Mouse (Mus musculus) MEL (cell line): ENCODE measurements around the gene Sf3b4. TPM values are rescaled to one million over a fixed set of nuclear protein-coding genes. Genes with fewer than 3 reads are reported as not detected.
A peak's percentile ranks its signal among the peaks of the same experiment; 100 is the strongest.

ENCODE experiments used
- DNase-seq: peaks from one replicate; pipeline ENCODE4 v3.0.0; 2011; ENCODE audit warnings: low read depth, low spot score
- H3K27ac ChIP-seq: 2 replicates; pipeline ENCODE4 v1.5.1; 2012; ENCODE audit warnings: low read depth, mild to moderate bottlenecking, control low read depth, low read length, moderate library complexity; ENCODE audit not compliant: control insufficient read depth
- H3K27me3 ChIP-seq, 2 experiments: fragments of 150-350 bp in 1 of 2; sonication (generic) in 1 of 2; 2 replicates each; pipeline ENCODE4 v1.6.1; 2012; ENCODE audit warnings: low read length in 2 of 2, mild to moderate bottlenecking in 2 of 2, improper control_type of control experiment in 1 of 2, moderate library complexity in 1 of 2; ENCODE audit not compliant: insufficient read depth in 2 of 2, control insufficient read depth in 1 of 2
- H3K36me3 ChIP-seq, 2 experiments: 2 replicates each; pipeline ENCODE4 v1.6.1; 2012 to 2014; ENCODE audit warnings: low read length in 2 of 2, improper control_type of control experiment in 1 of 2, inconsistent platforms in 1 of 2, mild to moderate bottlenecking in 1 of 2; ENCODE audit not compliant: insufficient read depth in 2 of 2, control insufficient read depth in 1 of 2
- H3K4me1 ChIP-seq, 2 experiments: fragments of 150-350 bp in 1 of 2; sonication (generic) in 1 of 2; 2 replicates each; pipeline ENCODE4 v1.6.1; 2012; ENCODE audit warnings: low read length in 2 of 2, improper control_type of control experiment in 1 of 2, mild to moderate bottlenecking in 1 of 2; ENCODE audit not compliant: insufficient read depth in 2 of 2, control insufficient read depth in 1 of 2
- H3K4me3 ChIP-seq, 2 experiments: fragments of 150-350 bp in 1 of 2; sonication (generic) in 1 of 2; 2 replicates each; pipeline ENCODE4 v1.5.1; 2012; ENCODE audit warnings: low read depth in 2 of 2, low read length in 2 of 2, mild to moderate bottlenecking in 2 of 2, moderate library complexity in 2 of 2, control low read depth in 1 of 2, improper control_type of control experiment in 1 of 2; ENCODE audit not compliant: control insufficient read depth in 1 of 2, insufficient read depth in 1 of 2
- H3K79me2 ChIP-seq: 2 replicates; pipeline ENCODE4 v1.6.1; 2012; ENCODE audit warnings: mild to moderate bottlenecking, low read length, moderate library complexity; ENCODE audit not compliant: control insufficient read depth, poor library complexity, insufficient read depth
- H3K9ac ChIP-seq: 2 replicates; pipeline ENCODE4 v1.6.1; 2012; ENCODE audit warnings: low read depth, mild to moderate bottlenecking, control low read depth, low read length, moderate library complexity; ENCODE audit not compliant: control insufficient read depth, poor library complexity, severe bottlenecking
- H3K9me3 ChIP-seq: fragments of 150-350 bp; sonication (generic); replicated peaks from 2 replicates; pipeline ENCODE4 v1.6.1; 2012; ENCODE audit warnings: mild to moderate bottlenecking, low read length, improper control_type of control experiment, moderate library complexity; ENCODE audit not compliant: insufficient read depth
- BHLHE40 ChIP-seq: IDR thresholded peaks from 2 replicates; pipeline ENCODE4 v1.6.1; 2012; ENCODE audit warnings: low read depth, mild to moderate bottlenecking, inconsistent platforms, low read length, improper control_type of control experiment, borderline replicate concordance
- CHD1 ChIP-seq: IDR thresholded peaks from 2 replicates; pipeline ENCODE4 v1.6.1; 2012; ENCODE audit warnings: low read depth, mild to moderate bottlenecking, inconsistent platforms, low read length, improper control_type of control experiment
- CHD2 ChIP-seq: IDR thresholded peaks from 2 replicates; pipeline ENCODE4 v1.6.1; 2011; ENCODE audit warnings: low read length, improper control_type of control experiment
- CTCF ChIP-seq, 3 experiments: IDR thresholded peaks in 2 of 3; conservative IDR thresholded peaks in 1 of 3; 2 replicates each; pipeline ENCODE4 v1.5.1; 2011 to 2012; ENCODE audit warnings: low read length in 3 of 3, low read depth in 2 of 3, mild to moderate bottlenecking in 2 of 3, improper control_type of control experiment in 1 of 3, inconsistent platforms in 1 of 3, mixed read lengths in 1 of 3, moderate library complexity in 1 of 3; ENCODE audit not compliant: control insufficient read depth in 1 of 3, insufficient read depth in 1 of 3, poor library complexity in 1 of 3, severe bottlenecking in 1 of 3
- E2F4 ChIP-seq: IDR thresholded peaks from 2 replicates; pipeline ENCODE4 v1.6.1; 2011; ENCODE audit warnings: low read depth, low read length, improper control_type of control experiment, borderline replicate concordance
- ELF1 ChIP-seq: IDR thresholded peaks from 2 replicates; pipeline ENCODE4 v1.6.1; 2014; ENCODE audit warnings: low read depth, mild to moderate bottlenecking, inconsistent platforms, low read length, improper control_type of control experiment, moderate library complexity
- EP300 ChIP-seq, 2 experiments: IDR thresholded peaks; 2 replicates each; pipeline ENCODE4 v1.6.1; 2011; ENCODE audit warnings: improper control_type of control experiment in 2 of 2, low read length in 2 of 2, low read depth in 1 of 2, mild to moderate bottlenecking in 1 of 2
- GATA1 ChIP-seq: IDR thresholded peaks from 2 replicates; pipeline ENCODE4 v1.6.1; 2011; ENCODE audit warnings: low read depth, low read length, improper control_type of control experiment
- HCFC1 ChIP-seq: IDR thresholded peaks from 2 replicates; pipeline ENCODE4 v1.6.1; 2012; ENCODE audit warnings: low read depth, mild to moderate bottlenecking, inconsistent platforms, low read length, improper control_type of control experiment, moderate library complexity
- JUND ChIP-seq: IDR thresholded peaks from 2 replicates; pipeline ENCODE4 v1.6.1; 2011; ENCODE audit warnings: low read depth, mild to moderate bottlenecking, improper control_type of control experiment, low read length
- KAT2A ChIP-seq: conservative IDR thresholded peaks from 2 replicates; pipeline ENCODE4 v1.6.1; 2012; ENCODE audit warnings: low read depth, low read length, improper control_type of control experiment, inconsistent platforms
- MAFK ChIP-seq: IDR thresholded peaks from 2 replicates; pipeline ENCODE4 v1.6.1; 2011; ENCODE audit warnings: low read depth, mild to moderate bottlenecking, low read length, improper control_type of control experiment, borderline replicate concordance
- MAZ ChIP-seq: IDR thresholded peaks from 2 replicates; pipeline ENCODE4 v1.6.1; 2012; ENCODE audit warnings: low read depth, mild to moderate bottlenecking, inconsistent platforms, low read length, improper control_type of control experiment
- MEF2A ChIP-seq: IDR thresholded peaks from 2 replicates; pipeline ENCODE4 v1.6.1; 2014; ENCODE audit warnings: low read depth, mild to moderate bottlenecking, inconsistent platforms, low read length, improper control_type of control experiment; ENCODE audit not compliant: poor library complexity, insufficient replicate concordance, severe bottlenecking; ENCODE audit errors: extremely low read depth
- MXI1 ChIP-seq: IDR thresholded peaks from 2 replicates; pipeline ENCODE4 v1.6.1; 2011; ENCODE audit warnings: mild to moderate bottlenecking, low read depth, low read length, improper control_type of control experiment
- MYB ChIP-seq: IDR thresholded peaks from 2 replicates; pipeline ENCODE4 v1.6.1; 2011; ENCODE audit warnings: mild to moderate bottlenecking, low read depth, low read length, improper control_type of control experiment
- MYC ChIP-seq: IDR thresholded peaks from 2 replicates; pipeline ENCODE4 v1.6.1; 2011; ENCODE audit warnings: low read depth, mild to moderate bottlenecking, low read length, improper control_type of control experiment, moderate library complexity
- NELFE ChIP-seq: IDR thresholded peaks from 2 replicates; pipeline ENCODE4 v1.6.1; 2011; ENCODE audit warnings: low read depth, low read length, improper control_type of control experiment
- NRF1 ChIP-seq: IDR thresholded peaks from 2 replicates; pipeline ENCODE4 v1.6.1; 2014; ENCODE audit warnings: low read depth, mild to moderate bottlenecking, inconsistent platforms, low read length, improper control_type of control experiment, moderate library complexity; ENCODE audit not compliant: poor library complexity, insufficient read depth, severe bottlenecking
- POLR2A ChIP-seq, 2 experiments: IDR thresholded peaks; 2 replicates each; pipeline ENCODE4 v1.6.1; 2011 to 2012; ENCODE audit warnings: low read length in 2 of 2, mild to moderate bottlenecking in 2 of 2, control low read depth in 1 of 2, improper control_type of control experiment in 1 of 2, low read depth in 1 of 2, moderate library complexity in 1 of 2; ENCODE audit not compliant: control insufficient read depth in 1 of 2, insufficient read depth in 1 of 2, poor library complexity in 1 of 2
- POLR2AphosphoS2 ChIP-seq: IDR thresholded peaks from 2 replicates; pipeline ENCODE4 v1.6.1; 2011; ENCODE audit warnings: low read length, improper control_type of control experiment
- POLR2AphosphoS5 ChIP-seq: IDR thresholded peaks from 2 replicates; pipeline ENCODE4 v1.6.1; 2012; ENCODE audit warnings: low read depth, borderline replicate concordance, mild to moderate bottlenecking, inconsistent platforms, low read length, moderate library complexity, mixed read lengths
- RAD21 ChIP-seq: IDR thresholded peaks from 2 replicates; pipeline ENCODE4 v1.6.1; 2011; ENCODE audit warnings: mild to moderate bottlenecking, low read depth, low read length, improper control_type of control experiment
- RCOR1 ChIP-seq: IDR thresholded peaks from 2 replicates; pipeline ENCODE4 v1.6.1; 2012; ENCODE audit warnings: low read depth, mild to moderate bottlenecking, inconsistent platforms, low read length, improper control_type of control experiment
- SIN3A ChIP-seq: IDR thresholded peaks from 2 replicates; pipeline ENCODE4 v1.6.1; 2012; ENCODE audit warnings: low read length, improper control_type of control experiment, inconsistent platforms
- SMC3 ChIP-seq: IDR thresholded peaks from 2 replicates; pipeline ENCODE4 v1.6.1; 2011; ENCODE audit warnings: low read depth, low read length, improper control_type of control experiment
- TAL1 ChIP-seq: IDR thresholded peaks from 2 replicates; pipeline ENCODE4 v1.6.1; 2012; ENCODE audit warnings: mild to moderate bottlenecking, inconsistent platforms, low read length, moderate library complexity, mixed read lengths
- TBP ChIP-seq: IDR thresholded peaks from 2 replicates; pipeline ENCODE4 v1.8.0; 2011; ENCODE audit warnings: low read depth, low read length, improper control_type of control experiment
- UBTF ChIP-seq: IDR thresholded peaks from 2 replicates; pipeline ENCODE4 v1.6.1; 2012; ENCODE audit warnings: low read depth, mild to moderate bottlenecking, inconsistent platforms, low read length, improper control_type of control experiment, moderate library complexity, borderline replicate concordance; ENCODE audit not compliant: insufficient read depth
- USF1 ChIP-seq: IDR thresholded peaks from 2 replicates; pipeline ENCODE4 v1.6.1; 2014; ENCODE audit warnings: low read depth, mild to moderate bottlenecking, inconsistent platforms, low read length, improper control_type of control experiment, moderate library complexity
- USF2 ChIP-seq, 2 experiments: IDR thresholded peaks; 2 replicates each; pipeline ENCODE4 v1.6.1; 2011 to 2012; ENCODE audit warnings: improper control_type of control experiment in 2 of 2, low read length in 2 of 2, borderline replicate concordance in 1 of 2, inconsistent platforms in 1 of 2, low read depth in 1 of 2, mild to moderate bottlenecking in 1 of 2; ENCODE audit not compliant: insufficient read depth in 1 of 2
- ZMIZ1 ChIP-seq: IDR thresholded peaks from 2 replicates; pipeline ENCODE4 v1.6.1; 2012; ENCODE audit warnings: low read depth, mild to moderate bottlenecking, inconsistent platforms, low read length, improper control_type of control experiment, moderate library complexity
- ZNF384 ChIP-seq: IDR thresholded peaks from 2 replicates; pipeline ENCODE4 v1.6.1; 2012; ENCODE audit warnings: low read depth, mild to moderate bottlenecking, inconsistent platforms, low read length, improper control_type of control experiment
- polyA plus RNA-seq, 2 experiments: library from polyadenylated mRNA; stranded (reverse) in 1 of 2; unstranded in 1 of 2; fragments of >175 nt in 1 of 2; fragments of >200 nt in 1 of 2; gene quantifications; 2 replicates each; pipeline versions ENCODE4 v1.2.1 to v1.2.4; 2012; ENCODE audit warnings: low replicate concordance in 2 of 2, low read depth in 1 of 2; ENCODE audit not compliant: insufficient read length in 2 of 2, insufficient read depth in 1 of 2, missing spikeins in 1 of 2
- total RNA-seq: library from RNA; depleted of rRNA; stranded (reverse); fragments of 300-350 nt; gene quantifications from 2 replicates; pipeline ENCODE4 v1.2.3, GENCODE M21; 2012; rRNA removed

Gene Sf3b4
- total RNA-seq (135 and 157 TPM in 2 replicates), polyA plus RNA-seq (100 to 1,000 TPM; 102 to 423 TPM)

DNA sequence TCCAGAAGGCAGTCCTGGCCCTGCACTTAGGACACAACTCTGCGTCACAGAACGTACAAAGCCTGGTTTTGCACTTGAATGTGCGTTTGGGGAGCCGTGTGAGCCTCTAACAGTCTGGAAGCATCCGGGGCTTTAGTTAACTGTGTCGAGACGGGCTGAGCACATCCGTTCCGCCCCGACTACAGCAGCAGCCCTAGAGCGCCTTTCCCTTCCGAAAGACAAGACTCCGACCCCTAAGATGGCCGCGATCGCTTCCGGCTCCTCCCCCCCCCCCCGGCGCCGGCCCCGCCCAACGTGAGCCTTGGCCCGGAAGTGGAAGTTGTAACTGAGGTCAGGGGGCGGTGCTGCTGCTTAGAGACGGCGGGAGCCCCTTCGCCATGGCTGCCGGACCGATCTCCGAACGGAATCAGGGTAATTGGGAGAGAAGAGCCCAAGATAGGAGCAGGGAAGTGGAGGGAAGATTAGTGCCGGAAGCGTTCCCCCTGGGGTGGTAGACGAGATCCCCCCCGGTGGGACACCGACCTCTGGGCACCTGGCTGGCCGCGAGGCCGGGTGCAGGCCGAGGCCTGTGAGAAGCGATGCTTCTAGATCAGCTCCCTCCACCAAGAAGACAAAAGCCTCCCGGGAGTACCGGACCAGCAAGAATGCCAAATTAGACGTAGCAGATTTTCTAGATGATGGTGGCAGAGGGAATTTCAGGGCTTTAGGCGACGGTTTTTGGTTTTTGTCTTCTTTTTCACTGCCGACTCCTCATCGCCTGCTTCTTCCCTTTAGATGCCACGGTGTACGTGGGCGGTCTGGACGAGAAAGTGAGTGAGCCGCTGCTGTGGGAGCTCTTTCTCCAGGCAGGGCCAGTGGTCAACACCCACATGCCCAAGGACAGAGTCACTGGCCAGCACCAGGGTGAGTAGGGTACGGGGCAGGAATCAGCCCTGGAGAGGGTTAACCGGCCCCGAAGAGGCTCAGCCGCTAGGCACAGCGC, at the start of gene Sf3b4:
Sf3b4 (plus strand) TSS at position 136 of the 982 bp plus-strand sequence.
- peak; percentile 100 for DNase-seq
- H3K4me3 ChIP-seq, result peak within 1 kb of the TSS; percentile 75 to 77
- peaks cover 21 to 40% of the 10 kb centered on the region in 2 experiments for H3K36me3 ChIP-seq
- no peaks in the 10 kb centered on the region for H3K27me3 ChIP-seq
- peaks cover 43% of the 10 kb centered on the region for H3K79me2 ChIP-seq
- peak within 1 kb of the TSS; percentile 93 for H3K9ac ChIP-seq
- H3K4me1 ChIP-seq, result peaks cover 8 to 35% of the 10 kb centered on the region in 2 experiments
- peak within 1 kb of the TSS; percentile 92 for H3K27ac ChIP-seq
- H3K9me3 ChIP-seq, result no peaks in the 10 kb centered on the region
- TF ChIP-seq EP300 (IDR thresholded peaks at IDR 0.05; ENCODE audit: low read depth in 1 of 2, low read length in 2 of 2) (peak in 1 of 2 experiments; percentile 19; a peak in 1 of 4 replicates), ZMIZ1 (peak; percentile 96), POLR2AphosphoS2 (peak; percentile 95), KAT2A (peak; percentile 80; the same call in 1 of the 2 replicates), RCOR1 (0 out of 2 replicates have a peak, but pooled peaks have one; percentile 24), NRF1 (no peak), TAL1 (no peak), MYB (no peak), RAD21 (no peak), MAZ (peak; percentile 100), POLR2A (IDR thresholded peaks at IDR 0.05; ENCODE audit: control insufficient read depth in 1 of 2, insufficient read depth in 1 of 2, low read depth in 1 of 2, low read length in 2 of 2, poor library complexity in 1 of 2) (peak; percentile 93 to 99), ZNF384 (no peak), SMC3 (no peak; the same call in 1 of the 2 replicates), POLR2AphosphoS5 (peak; percentile 78; the same call in 1 of the 2 replicates), MYC (peak; percentile 89), NELFE (peak; percentile 99), UBTF (no peak; the same call in 1 of the 2 replicates), GATA1 (no peak), BHLHE40 (0 out of 2 replicates have a peak, but pooled peaks have one; percentile 2), ELF1 (peak; percentile 95), JUND (no peak), CTCF (IDR thresholded peaks at IDR 0.05 in 2 of 3, conservative IDR thresholded peaks at IDR 0.05 in 1 of 3; ENCODE audit: control insufficient read depth in 1 of 3, insufficient read depth in 1 of 3, low read depth in 2 of 3, low read length in 3 of 3, poor library complexity in 1 of 3, severe bottlenecking in 1 of 3) (no peak), CHD2 (no peak; the same call in 1 of the 2 replicates), USF2 (IDR thresholded peaks at IDR 0.05; ENCODE audit: borderline replicate concordance in 1 of 2, insufficient read depth in 1 of 2, low read depth in 1 of 2, low read length in 2 of 2) (no peak), CHD1 (0 out of 2 replicates have a peak, but pooled peaks have one; percentile 71), SIN3A (peak; percentile 84), MEF2A (no peak), E2F4 (0 out of 2 replicates have a peak, but pooled peaks have one; percentile 10), USF1 (peak; percentile 37; the same call in 1 of the 2 replicates), HCFC1 (peak; percentile 96), TBP (peak; percentile 93), MXI1 (peak; percentile 68), MAFK (no peak)
